Mouse (Mus musculus): Measurements from ENCODE around the gene Sptbn2. TPM values are rescaled to one million over a fixed set of nuclear protein-coding genes. Genes with fewer than 3 reads are reported as not detected.
A peak's percentile ranks its signal among the peaks of the same experiment; 100 is the strongest.

Sptbn2 gene
- polyA plus RNA-seq, 1 experiment from 2014 or later: 30.2 TPM

GRCm38 (mm10) chr19:4708765-4709164, 2.2 kb upstream of the Sptbn2 start:
- Histone ChIP-seq H3K4me2 (replicated peaks) (no peak overlapping the region), H3K4me1 (peaks cover 27% of the 10 kb centered on the region), H3K9ac (replicated peaks) (no peak overlapping the region), H3K36me3 (no peaks in the 10 kb centered on the region), H3K9me3 (no peaks in the 10 kb centered on the region), H3K27ac (replicated peaks) (no peak overlapping the region), H3K27me3 (no peaks in the 10 kb centered on the region), H3K4me3 (no peak overlapping the region)
- no peak for ATAC-seq (replicated peaks)
- 78% methylated on average over 10 of the region's 10 CpGs for WGBS

- Histone ChIP-seq H3K4me2 (replicated peaks) (peak overlapping the region; percentile 59), H3K27ac (replicated peaks) (peak overlapping the region; percentile 96), H3K9ac (replicated peaks) (peak overlapping the region; percentile 93), H3K4me3 (peak overlapping the region; percentile 90), H3K27me3 (no peaks in the 10 kb centered on the region), H3K9me3 (no peaks in the 10 kb centered on the region), H3K4me1 (peaks cover 39% of the 10 kb centered on the region), H3K36me3 (no peaks in the 10 kb centered on the region)
- under 1% methylated on average over 58 of the region's 65 CpGs for WGBS
- ATAC-seq (replicated peaks): peak; percentile 69
Observed at GRCm38 (mm10) chr19:4711601-4712155, 711 bp downstream of the Sptbn2 start.

GRCm38 (mm10) chr19:4712156-4712780, 1.3 kb downstream of the Sptbn2 start:
- ATAC-seq (replicated peaks): peak; percentile 54
- no peaks in the 10 kb centered on the region for H3K36me3 ChIP-seq
- peak overlapping the region; percentile 59 for H3K4me2 ChIP-seq (replicated peaks)
- H3K4me3 ChIP-seq: peak overlapping the region; percentile 90
- no peaks in the 10 kb centered on the region for H3K27me3 ChIP-seq
- H3K27ac ChIP-seq (replicated peaks): peak overlapping the region; percentile 96
- no peaks in the 10 kb centered on the region for H3K9me3 ChIP-seq
- WGBS: under 1% methylated on average over 59 of the region's 60 CpGs
- H3K4me1 ChIP-seq: peaks cover 39% of the 10 kb centered on the region
- H3K9ac ChIP-seq (replicated peaks): peak overlapping the region; percentile 93

- Histone ChIP-seq H3K4me2 (replicated peaks) (peak overlapping the region; percentile 59), H3K27ac (replicated peaks) (peak overlapping the region; percentile 96), H3K4me1 (peaks cover 39% of the 10 kb centered on the region), H3K36me3 (no peaks in the 10 kb centered on the region), H3K4me3 (peak overlapping the region; percentile 90), H3K9me3 (no peaks in the 10 kb centered on the region), H3K9ac (replicated peaks) (peak overlapping the region; percentile 93), H3K27me3 (no peaks in the 10 kb centered on the region)
- ATAC-seq (replicated peaks): 0 out of 2 replicates have a peak, but pooled peaks have one; percentile 8
- WGBS: 26% methylated on average over 13 of the region's 13 CpGs
Observed at GRCm38 (mm10) chr19:4712781-4713526, 2.0 kb downstream of the Sptbn2 start.

- WGBS: 70% methylated on average over 3 of the region's 3 CpGs
- no peak for ATAC-seq (replicated peaks)
- Histone ChIP-seq H3K4me2 (replicated peaks) (peak overlapping the region; percentile 59), H3K9me3 (no peaks in the 10 kb centered on the region), H3K27ac (replicated peaks) (no peak overlapping the region), H3K4me3 (0 out of 2 replicates have a peak overlapping the region, but pooled peaks have one; percentile 90), H3K36me3 (no peaks in the 10 kb centered on the region), H3K27me3 (no peaks in the 10 kb centered on the region), H3K4me1 (peaks cover 39% of the 10 kb centered on the region), H3K9ac (replicated peaks) (peak overlapping the region; percentile 93)
Observed at GRCm38 (mm10) chr19:4713886-4714285, 2.9 kb downstream of the Sptbn2 start.

GRCm38 (mm10) chr19:4716756-4717155, 5.8 kb downstream of the Sptbn2 start:
- WGBS: 98% methylated on average over 14 of the region's 14 CpGs
- Histone ChIP-seq H3K9ac (replicated peaks) (no peak overlapping the region), H3K36me3 (peaks cover 17% of the 10 kb centered on the region; the same call in 1 of the 2 replicates), H3K4me2 (replicated peaks) (no peak overlapping the region), H3K4me3 (no peak overlapping the region), H3K9me3 (no peaks in the 10 kb centered on the region), H3K4me1 (peaks cover 25% of the 10 kb centered on the region), H3K27ac (replicated peaks) (no peak overlapping the region), H3K27me3 (no peaks in the 10 kb centered on the region)
- no peak for ATAC-seq (replicated peaks)

- WGBS: 95% methylated on average over 2 of the region's 2 CpGs
- H3K27me3 ChIP-seq: no peaks in the 10 kb centered on the region
Observed at GRCm38 (mm10) chr19:4717281-4717680, 6.3 kb downstream of the Sptbn2 start.

GRCm38 (mm10) chr19:4718716-4719115, 7.7 kb downstream of the Sptbn2 start:
- Histone ChIP-seq H3K4me3 (no peak overlapping the region), H3K4me2 (replicated peaks) (no peak overlapping the region), H3K4me1 (peaks cover 13% of the 10 kb centered on the region), H3K27me3 (no peaks in the 10 kb centered on the region), H3K9me3 (no peaks in the 10 kb centered on the region), H3K27ac (replicated peaks) (no peak overlapping the region), H3K36me3 (peaks cover 17% of the 10 kb centered on the region; the same call in 1 of the 2 replicates), H3K9ac (replicated peaks) (no peak overlapping the region)
- WGBS: 37% methylated on average over 11 of the region's 12 CpGs
- ATAC-seq (replicated peaks): no peak

More at GRCm38 (mm10) chr19:4717281-4717680, 6.3 kb downstream of the Sptbn2 start:
- ATAC-seq (replicated peaks): no peak
- no peak overlapping the region for H3K27ac ChIP-seq (replicated peaks)
- no peaks in the 10 kb centered on the region for H3K9me3 ChIP-seq
- no peak overlapping the region for H3K9ac ChIP-seq (replicated peaks)
- H3K4me2 ChIP-seq (replicated peaks): no peak overlapping the region
- H3K4me1 ChIP-seq: peaks cover 25% of the 10 kb centered on the region
- H3K4me3 ChIP-seq: no peak overlapping the region
- H3K36me3 ChIP-seq: peaks cover 17% of the 10 kb centered on the region; the same call in 1 of the 2 replicates

- ATAC-seq (replicated peaks): no peak
- no peaks in the 10 kb centered on the region for H3K27me3 ChIP-seq
Observed at GRCm38 (mm10) chr19:4719351-4719764, 8.4 kb downstream of the Sptbn2 start.

GRCm38 (mm10) chr19:4720112-4720511, 9.1 kb downstream of the Sptbn2 start:
- H3K36me3 ChIP-seq: peaks cover 24% of the 10 kb centered on the region

More at GRCm38 (mm10) chr19:4719351-4719764, 8.4 kb downstream of the Sptbn2 start:
- Histone ChIP-seq H3K27ac (replicated peaks) (no peak overlapping the region), H3K4me1 (peaks cover 6% of the 10 kb centered on the region; the same call in 1 of the 2 replicates), H3K4me2 (replicated peaks) (no peak overlapping the region), H3K9me3 (no peaks in the 10 kb centered on the region), H3K9ac (replicated peaks) (no peak overlapping the region), H3K36me3 (peaks cover 19% of the 10 kb centered on the region), H3K4me3 (no peak overlapping the region)
- 16% methylated on average over 5 of the region's 5 CpGs for WGBS

GRCm38 (mm10) chr19:4720671-4721244, 9.8 kb downstream of the Sptbn2 start:
- H3K4me1 ChIP-seq: no peaks in the 10 kb centered on the region
- no peak overlapping the region for H3K27ac ChIP-seq (replicated peaks)
- no peak overlapping the region for H3K9ac ChIP-seq (replicated peaks)
- no peaks in the 10 kb centered on the region for H3K9me3 ChIP-seq
- 22% methylated on average over 11 of the region's 11 CpGs for WGBS
- H3K4me3 ChIP-seq: no peak overlapping the region
- ATAC-seq (replicated peaks): no peak
- no peak overlapping the region for H3K4me2 ChIP-seq (replicated peaks)
- H3K27me3 ChIP-seq: no peaks in the 10 kb centered on the region
- peaks cover 29% of the 10 kb centered on the region for H3K36me3 ChIP-seq

More at GRCm38 (mm10) chr19:4720112-4720511, 9.1 kb downstream of the Sptbn2 start:
- no peaks in the 10 kb centered on the region; the same call in 1 of the 2 replicates for H3K4me1 ChIP-seq
- WGBS: 83% methylated on average over 15 of the region's 15 CpGs
- no peak for ATAC-seq (replicated peaks)
- no peak overlapping the region for H3K4me2 ChIP-seq (replicated peaks)
- H3K27me3 ChIP-seq: no peaks in the 10 kb centered on the region
- no peak overlapping the region for H3K27ac ChIP-seq (replicated peaks)
- no peak overlapping the region for H3K4me3 ChIP-seq
- H3K9ac ChIP-seq (replicated peaks): no peak overlapping the region
- no peaks in the 10 kb centered on the region for H3K9me3 ChIP-seq

- WGBS: 93% methylated on average over 9 of the region's 9 CpGs
- H3K4me1 ChIP-seq: no peaks in the 10 kb centered on the region
Observed at GRCm38 (mm10) chr19:4729186-4729585, 18.2 kb downstream of the Sptbn2 start.

More at GRCm38 (mm10) chr19:4729186-4729585, 18.2 kb downstream of the Sptbn2 start:
- no peak for ATAC-seq (replicated peaks)
- H3K27me3 ChIP-seq: no peaks in the 10 kb centered on the region
- no peaks in the 10 kb centered on the region for H3K9me3 ChIP-seq
- no peak overlapping the region for H3K9ac ChIP-seq (replicated peaks)
- peaks cover 90% of the 10 kb centered on the region for H3K36me3 ChIP-seq
- H3K27ac ChIP-seq (replicated peaks): no peak overlapping the region
- no peak overlapping the region for H3K4me3 ChIP-seq
- no peak overlapping the region for H3K4me2 ChIP-seq (replicated peaks)
